Mouse (Mus musculus): Measurements from ENCODE around the gene Wdr83. TPM values are rescaled to one million over a fixed set of nuclear protein-coding genes. Genes with fewer than 3 reads are reported as not detected.

Wdr83 gene
- total and polyA plus RNA-seq, 3 experiments = 27.0 to 58.4 TPM; not detected in 1

DNA sequence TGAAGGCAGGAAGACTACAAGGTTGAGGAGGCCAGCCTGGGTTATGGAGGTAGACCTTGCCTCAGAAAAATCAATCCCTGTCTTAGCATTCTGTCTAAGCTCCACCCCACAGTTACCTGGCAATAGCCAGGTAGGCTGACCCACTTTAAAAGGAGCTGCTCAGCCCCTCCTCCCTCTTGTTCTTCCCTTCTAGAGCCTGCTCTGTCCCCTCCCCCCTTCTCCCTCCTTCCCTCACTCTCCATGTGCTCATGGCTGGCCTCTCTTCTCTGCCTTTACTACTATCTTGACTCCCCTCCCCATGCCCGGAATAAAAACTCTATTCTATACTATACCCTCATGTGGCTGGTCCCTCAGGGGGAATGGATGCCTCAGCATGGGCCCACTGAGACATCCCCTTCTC lies 47.2 kb downstream of the Wdr83 start:
- Histone ChIP-seq H3K27ac (ENCODE audit: control insufficient read depth, low read depth, low read length) (no peak overlapping the region), H3K79me2 (ENCODE audit: control insufficient read depth, insufficient read depth, low read length, poor library complexity) (peaks cover 34% of the 10 kb centered on the region), H3K9ac (ENCODE audit: control insufficient read depth, low read depth, low read length, poor library complexity, severe bottlenecking) (no peak overlapping the region), H3K4me3 (ENCODE audit: control insufficient read depth in 1 of 2, insufficient read depth in 1 of 2, low read depth in 2 of 2, low read length in 2 of 2) (no peak overlapping the region), H3K4me1 (ENCODE audit: control insufficient read depth in 1 of 2, insufficient read depth in 2 of 2, low read length in 2 of 2) (peaks cover 1 to 4% of the 10 kb centered on the region in 2 experiments), H3K9me3 (replicated peaks; ENCODE audit: insufficient read depth, low read length) (no peaks in the 10 kb centered on the region), H3K36me3 (ENCODE audit: control insufficient read depth in 1 of 2, insufficient read depth in 2 of 2, low read length in 2 of 2) (peaks cover 4 to 12% of the 10 kb centered on the region in 2 experiments; a peak in 3 of 4 replicates), H3K27me3 (ENCODE audit: control insufficient read depth in 1 of 2, insufficient read depth in 2 of 2, low read length in 2 of 2) (no peaks in the 10 kb centered on the region)
- DNase-seq (ENCODE audit: low read depth, low spot score) = no peak
- no peak for TF ChIP-seq USF1 (IDR thresholded peaks at IDR 0.05; ENCODE audit: low read depth, low read length)
- TF ChIP-seq MXI1 (IDR thresholded peaks at IDR 0.05; ENCODE audit: low read depth, low read length) = no peak
- TF ChIP-seq ZMIZ1 (IDR thresholded peaks at IDR 0.05; ENCODE audit: low read depth, low read length) = 0 out of 2 replicates have a peak, but pooled peaks have one; percentile 17

DNA sequence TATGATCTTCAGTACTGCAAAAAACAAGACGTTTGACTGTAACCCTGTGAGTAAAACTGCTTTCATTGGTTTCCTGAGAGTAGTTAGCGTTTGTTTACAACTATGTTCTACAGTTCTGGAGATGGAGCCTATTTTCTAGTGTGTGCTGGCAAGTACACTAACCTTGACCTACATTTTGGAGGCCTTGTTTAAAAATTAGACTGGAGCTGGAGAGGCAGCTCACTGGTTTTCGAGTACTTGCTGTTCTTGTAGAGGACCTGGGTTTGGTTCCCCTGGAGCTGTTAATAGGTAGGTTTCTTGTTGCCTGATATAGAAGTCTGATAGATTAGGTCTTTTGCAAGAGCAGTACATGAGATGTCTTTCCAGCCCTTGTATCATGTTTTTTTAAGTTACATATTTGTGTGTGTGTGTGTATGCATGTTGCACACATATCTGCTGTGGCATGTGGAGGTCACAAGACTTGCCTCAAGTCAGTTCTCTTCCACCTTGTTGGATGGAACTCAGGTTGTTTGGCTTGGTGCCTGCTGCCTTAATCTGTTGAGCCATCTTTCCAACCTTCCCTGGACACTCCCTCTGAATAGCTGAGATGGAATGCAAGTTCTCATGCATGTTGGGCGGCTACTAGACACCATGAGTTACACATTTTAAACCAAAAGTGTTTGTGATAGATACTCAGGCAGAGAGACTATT lies 48.3 kb downstream of the Wdr83 start:
- H3K27me3 ChIP-seq (ENCODE audit: control insufficient read depth in 1 of 2, insufficient read depth in 2 of 2, low read length in 2 of 2) = no peaks in the 10 kb centered on the region
- no peak for DNase-seq (ENCODE audit: low read depth, low spot score)
- peaks cover 4 to 13% of the 10 kb centered on the region in 2 experiments; a peak in 3 of 4 replicates for H3K4me1 ChIP-seq (ENCODE audit: control insufficient read depth in 1 of 2, insufficient read depth in 2 of 2, low read length in 2 of 2)
- H3K79me2 ChIP-seq (ENCODE audit: control insufficient read depth, insufficient read depth, low read length, poor library complexity) = peaks cover 35% of the 10 kb centered on the region
- no peak for TF ChIP-seq ZMIZ1 (IDR thresholded peaks at IDR 0.05; ENCODE audit: low read depth, low read length)
- TF ChIP-seq SMC3 (IDR thresholded peaks at IDR 0.05; ENCODE audit: low read depth, low read length) = no peak
- TF ChIP-seq SIN3A (IDR thresholded peaks at IDR 0.05; ENCODE audit: low read length) = no peak
- TF ChIP-seq MXI1 (IDR thresholded peaks at IDR 0.05; ENCODE audit: low read depth, low read length) = no peak
- TF ChIP-seq MAZ (IDR thresholded peaks at IDR 0.05; ENCODE audit: low read depth, low read length) = no peak
- TF ChIP-seq JUND (IDR thresholded peaks at IDR 0.05; ENCODE audit: low read depth, low read length) = no peak
- TF ChIP-seq CHD2 (IDR thresholded peaks at IDR 0.05; ENCODE audit: low read length) = no peak
- no peak for TF ChIP-seq TAL1 (IDR thresholded peaks at IDR 0.05; ENCODE audit: low read length)
- TF ChIP-seq RCOR1 (IDR thresholded peaks at IDR 0.05; ENCODE audit: low read depth, low read length) = no peak
- TF ChIP-seq USF1 (IDR thresholded peaks at IDR 0.05; ENCODE audit: low read depth, low read length) = no peak
- no peak for TF ChIP-seq TCF12 (IDR thresholded peaks at IDR 0.05; ENCODE audit: low read depth, low read length)
- no peak for TF ChIP-seq POLR2AphosphoS2 (IDR thresholded peaks at IDR 0.05; ENCODE audit: low read length)
- no peak for TF ChIP-seq UBTF (IDR thresholded peaks at IDR 0.05; ENCODE audit: borderline replicate concordance, insufficient read depth, low read depth, low read length)
- TF ChIP-seq ZC3H11A (IDR thresholded peaks at IDR 0.05; ENCODE audit: low read depth, low read length) = no peak
- no peak for TF ChIP-seq NELFE (IDR thresholded peaks at IDR 0.05; ENCODE audit: low read depth, low read length)
- no peak for TF ChIP-seq MYB (IDR thresholded peaks at IDR 0.05; ENCODE audit: low read depth, low read length)
- no peak for TF ChIP-seq MYC (IDR thresholded peaks at IDR 0.05; ENCODE audit: low read depth, low read length)
- no peak for TF ChIP-seq CHD1 (IDR thresholded peaks at IDR 0.05; ENCODE audit: low read depth, low read length)
- no peak for TF ChIP-seq ZNF384 (IDR thresholded peaks at IDR 0.05; ENCODE audit: low read depth, low read length)
- no peak for TF ChIP-seq MEF2A (IDR thresholded peaks at IDR 0.05; ENCODE audit: extremely low read depth, insufficient replicate concordance, low read depth, low read length, poor library complexity, severe bottlenecking)
- no peak overlapping the region for H3K4me3 ChIP-seq (ENCODE audit: control insufficient read depth in 1 of 2, insufficient read depth in 1 of 2, low read depth in 2 of 2, low read length in 2 of 2)
- peaks cover 4 to 15% of the 10 kb centered on the region in 2 experiments for H3K36me3 ChIP-seq (ENCODE audit: control insufficient read depth in 1 of 2, insufficient read depth in 2 of 2, low read length in 2 of 2)
- H3K9ac ChIP-seq (ENCODE audit: control insufficient read depth, low read depth, low read length, poor library complexity, severe bottlenecking) = no peak overlapping the region
- H3K27ac ChIP-seq (ENCODE audit: control insufficient read depth, low read depth, low read length) = no peak overlapping the region
- no peaks in the 10 kb centered on the region for H3K9me3 ChIP-seq (replicated peaks; ENCODE audit: insufficient read depth, low read length)
